Mouse (Mus musculus) left cerebral cortex, adult 9 months (tissue): Measurements from ENCODE around the gene Map4k4.

Experiments
- DNase-seq, 2 experiments: peaks; one replicate each; pipeline ENCODE4 v3.0.0; 2022; ENCODE audit warnings: low spot score in 2 of 2

Map4k4 gene

DNA sequence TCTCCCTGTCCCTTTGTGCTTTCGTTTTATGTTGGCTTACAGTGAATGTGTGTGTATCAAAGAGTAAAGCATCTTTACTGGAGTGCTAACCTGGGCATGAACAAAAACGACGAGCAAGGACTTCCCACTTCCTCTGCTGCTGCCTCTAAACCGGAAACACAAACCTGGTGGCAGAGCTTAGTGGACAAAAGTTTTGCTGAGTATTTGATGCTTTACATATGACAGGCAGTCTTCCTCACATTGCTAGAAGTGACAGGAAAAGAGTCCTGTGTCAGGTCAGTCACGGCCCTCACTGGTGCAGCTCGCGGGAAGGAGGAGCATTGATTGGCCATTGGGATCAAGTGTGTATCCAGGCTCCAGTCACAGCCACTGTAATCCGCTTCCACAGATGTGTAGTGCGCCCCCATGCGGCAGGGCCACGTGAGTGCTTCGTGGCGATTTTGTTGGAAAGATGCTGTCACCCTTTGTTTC is 35.7 kb downstream of the Map4k4 start:
- DNase-seq: peak; percentile 62 to 91

DNA sequence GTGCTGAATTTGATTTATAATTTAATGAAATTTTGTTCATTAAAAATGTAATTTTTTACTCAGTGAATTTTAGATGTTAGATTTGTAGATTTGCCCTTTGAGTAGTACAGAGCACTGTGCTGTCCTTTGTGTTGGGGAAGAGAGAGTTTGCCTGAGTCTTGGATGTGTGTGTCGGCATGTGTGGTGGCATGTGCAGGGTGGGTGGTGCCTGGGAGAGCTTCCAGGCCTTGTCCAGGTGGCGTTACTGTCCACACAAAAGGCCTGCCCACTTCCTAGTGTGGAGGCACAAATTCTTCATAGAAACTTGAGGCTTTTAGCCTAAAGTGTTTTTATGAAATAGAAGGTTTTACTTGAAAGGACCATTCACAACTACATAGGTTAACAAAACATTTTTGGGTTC is 36.2 kb downstream of the Map4k4 start:
- peak in 1 of 2 experiments; percentile 63 for DNase-seq

DNA sequence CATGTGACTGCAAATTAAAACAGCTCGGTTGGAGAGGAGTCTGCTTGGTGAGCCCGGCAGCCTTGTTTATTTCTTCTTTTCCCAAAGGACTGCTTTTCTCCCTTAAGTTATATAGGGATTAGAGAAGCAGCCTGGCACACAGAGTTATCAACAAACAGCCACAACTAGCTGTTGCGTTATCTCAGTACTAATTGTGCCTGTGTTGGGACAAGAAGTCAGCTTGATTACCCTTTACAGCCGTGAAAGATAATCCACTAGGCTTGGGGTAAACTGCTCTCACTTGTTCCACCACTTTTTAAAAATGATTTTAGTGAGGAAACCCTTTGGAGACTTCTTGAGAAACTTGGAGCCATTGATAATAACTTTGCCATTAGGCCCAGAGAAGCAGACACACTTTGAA is 36.9 kb downstream of the Map4k4 start:
- DNase-seq: no peak

DNA sequence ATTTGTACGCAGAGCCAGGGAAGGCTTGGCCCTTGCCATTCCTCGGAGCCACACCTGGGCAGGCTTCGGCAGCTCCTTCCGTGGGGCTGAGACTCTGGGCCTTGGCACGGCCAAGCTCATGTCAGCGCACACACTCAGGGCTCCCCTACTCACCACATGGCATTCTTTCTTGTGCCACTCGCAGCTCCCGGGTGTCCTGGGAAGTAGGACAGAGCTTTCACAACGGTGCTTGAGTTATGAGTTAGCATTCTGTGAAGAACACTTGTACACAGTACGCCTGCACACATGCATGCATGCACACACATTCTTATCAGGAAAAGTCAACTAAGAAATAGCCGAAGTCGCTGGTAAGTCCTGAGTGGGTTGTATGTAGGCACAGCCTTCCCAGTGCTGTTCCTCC is 38.7 kb downstream of the Map4k4 start:
- no peak for DNase-seq

DNA sequence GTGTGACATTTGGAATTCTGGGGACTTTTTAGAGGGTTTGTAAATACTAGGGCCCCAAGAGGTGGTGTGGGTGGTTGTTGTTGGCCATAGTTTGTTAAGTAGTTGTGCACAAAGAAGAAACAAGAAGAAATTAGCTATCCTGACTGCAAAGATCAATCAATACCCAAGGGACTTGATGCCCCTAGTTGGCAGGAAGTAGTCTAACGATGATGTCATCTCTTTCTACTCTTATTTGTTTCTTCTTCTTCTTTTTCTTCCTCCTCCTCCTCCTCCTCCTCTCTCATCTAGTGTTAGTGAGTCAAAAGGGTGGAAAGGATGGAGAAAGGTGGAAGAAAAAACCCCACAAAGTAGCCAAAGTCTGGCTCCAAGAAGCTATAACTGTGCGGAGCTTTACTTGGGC is 39.6 kb downstream of the Map4k4 start:
- no peak for DNase-seq

DNA sequence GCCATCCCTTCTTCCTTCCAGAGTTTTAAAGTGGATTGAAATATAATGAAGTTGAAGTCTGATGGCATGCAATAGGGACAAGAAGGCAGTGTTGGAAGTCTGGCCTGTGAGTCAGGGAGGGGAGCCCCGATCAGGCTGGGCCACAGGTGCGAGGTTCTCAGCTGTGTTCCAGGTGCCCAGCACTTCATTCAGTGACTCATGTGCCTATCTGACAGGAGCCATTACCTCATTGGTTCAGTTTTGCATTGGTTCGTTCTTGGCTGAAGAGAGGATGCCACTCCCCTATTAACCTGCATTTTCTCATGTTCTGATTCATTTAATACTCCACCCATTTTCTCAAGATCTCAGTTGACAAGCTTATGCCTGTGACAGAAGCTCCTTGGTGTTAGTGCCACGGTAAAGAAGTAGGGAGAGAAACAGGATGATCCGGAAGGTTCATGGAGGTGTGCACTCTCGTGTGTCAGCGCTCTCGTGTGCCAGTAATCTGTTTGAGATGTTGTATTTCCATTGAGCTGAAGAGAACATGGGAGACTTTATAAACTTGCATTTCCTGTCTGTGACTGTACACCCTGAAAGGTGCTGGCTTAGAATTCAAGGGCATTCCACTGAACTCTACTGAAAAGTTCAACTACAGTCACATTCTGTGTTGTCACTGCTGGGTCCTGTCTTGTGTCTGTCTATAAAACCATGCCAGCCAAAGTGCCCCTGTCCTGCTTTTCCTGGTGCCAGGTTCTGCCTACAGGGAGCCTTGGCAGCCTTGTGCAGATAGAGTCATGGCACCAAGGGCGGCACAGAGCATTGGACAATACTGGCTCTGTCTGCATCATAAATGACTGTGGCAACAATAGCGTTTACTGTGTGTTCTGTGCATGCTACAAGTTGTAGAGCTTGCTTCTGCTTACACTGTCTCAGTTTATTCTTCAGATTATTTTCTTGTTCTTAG is 40.8 kb downstream of the Map4k4 start:
- peak in 1 of 2 experiments; percentile 53 for DNase-seq

DNA sequence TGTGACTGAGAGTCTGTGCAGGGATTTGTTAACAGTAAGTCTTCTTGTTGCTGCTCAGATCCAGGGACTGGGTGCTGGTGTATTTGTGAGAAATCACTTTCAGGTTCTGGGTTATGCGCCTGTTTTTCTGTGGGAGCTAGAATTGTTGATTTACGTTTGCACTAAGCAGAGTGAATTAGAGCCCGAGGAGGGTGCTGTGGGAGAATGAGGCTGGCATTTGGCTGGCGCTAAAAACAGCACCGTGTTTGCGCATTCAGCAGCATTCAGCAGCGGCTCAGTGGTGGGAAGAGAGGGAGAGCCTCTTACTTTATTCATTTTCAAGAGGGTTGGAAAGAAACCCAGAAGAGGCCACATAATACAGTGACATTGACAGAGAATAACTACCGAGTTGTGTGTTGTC is 42.2 kb downstream of the Map4k4 start:
- peak; percentile 55 to 85 for DNase-seq

DNA sequence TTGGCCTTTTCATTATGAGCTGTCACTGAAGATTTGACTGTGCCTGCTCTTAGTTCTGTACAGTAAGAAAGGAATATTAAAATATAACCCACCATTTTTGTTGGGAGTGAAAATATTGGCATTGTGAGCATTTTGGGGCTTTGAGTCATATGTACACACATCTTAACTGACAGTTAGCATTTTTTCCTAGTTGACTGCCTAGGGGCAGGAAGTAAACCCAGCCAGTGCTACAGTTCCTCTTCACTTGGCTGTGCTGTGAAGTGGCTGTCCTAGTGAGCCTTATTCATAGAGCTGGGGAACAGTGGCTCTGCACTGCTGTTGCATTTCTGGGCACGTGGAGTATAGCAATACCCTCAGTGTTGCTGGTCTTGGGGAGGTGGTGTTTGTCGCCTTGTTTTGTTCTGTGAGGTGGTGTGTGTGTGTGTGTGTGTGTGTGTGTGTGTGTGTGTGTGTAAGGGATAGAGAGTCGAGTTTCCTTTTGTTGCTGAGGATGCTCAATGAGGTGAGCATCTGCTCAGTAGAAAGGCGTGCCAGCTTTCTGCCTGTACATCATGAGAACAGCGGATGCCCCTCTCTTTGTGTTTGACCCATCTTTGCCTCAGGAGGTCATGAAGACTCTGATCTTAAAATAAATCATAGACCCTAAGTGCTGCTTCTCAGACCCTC is 43.7 kb downstream of the Map4k4 start:
- DNase-seq: no peak

DNA sequence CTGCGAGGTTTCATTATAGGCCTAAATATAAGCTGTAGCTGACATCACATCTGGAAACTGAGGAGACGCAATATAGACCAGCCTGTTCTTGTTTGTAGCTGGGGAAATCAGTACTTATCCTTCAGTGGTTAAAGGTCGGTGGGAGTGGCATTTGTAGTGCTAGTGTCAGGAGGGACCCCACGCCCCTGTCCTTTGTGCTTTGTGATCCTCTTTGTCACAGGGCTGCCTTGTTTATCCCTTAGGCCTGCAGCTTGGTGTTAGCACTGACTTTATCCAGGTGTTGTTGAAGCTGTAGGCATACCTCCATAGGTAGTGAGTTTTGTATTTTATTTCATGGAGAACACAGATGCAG is 44.2 kb downstream of the Map4k4 start:
- no peak for DNase-seq

DNA sequence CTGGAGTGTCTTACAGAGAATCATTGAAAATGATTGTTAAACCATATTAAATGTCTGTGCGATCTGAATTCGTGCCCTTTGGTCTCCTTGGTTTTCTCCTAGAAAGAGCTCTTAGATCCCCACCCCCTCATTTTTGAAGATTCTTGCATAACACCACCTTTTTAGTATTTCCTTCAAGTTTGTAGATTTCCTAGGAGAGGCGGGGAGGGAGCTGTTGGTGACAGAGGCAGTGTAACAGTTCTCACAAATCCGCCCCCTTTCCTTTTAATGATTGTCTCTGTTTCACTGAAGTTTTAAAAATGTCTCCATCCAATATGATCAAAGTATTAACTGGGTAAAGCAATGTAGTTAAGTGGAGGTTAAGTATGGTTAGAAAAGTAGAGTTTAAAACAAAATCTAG is 45.7 kb downstream of the Map4k4 start:
- DNase-seq: no peak

DNA sequence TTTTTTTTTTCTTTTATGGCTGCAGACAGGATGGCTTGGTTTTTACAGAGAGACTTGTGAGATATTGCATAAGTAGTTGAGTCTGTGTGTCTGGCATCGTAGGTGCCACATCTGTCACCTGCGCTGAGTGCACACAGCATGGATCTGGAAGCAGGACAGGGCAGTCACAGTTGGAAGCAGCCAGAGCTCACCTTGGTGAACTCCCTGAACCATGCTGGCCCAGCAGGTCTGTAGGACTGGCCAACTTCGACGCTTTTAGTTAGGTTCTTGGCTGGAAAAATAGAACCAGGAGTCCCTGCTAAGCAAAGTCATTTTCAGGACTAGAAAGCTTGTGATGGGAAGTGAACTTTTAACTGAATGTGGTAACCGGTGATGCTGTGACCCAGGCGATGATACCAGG is 46.5 kb downstream of the Map4k4 start:
- no peak for DNase-seq

DNA sequence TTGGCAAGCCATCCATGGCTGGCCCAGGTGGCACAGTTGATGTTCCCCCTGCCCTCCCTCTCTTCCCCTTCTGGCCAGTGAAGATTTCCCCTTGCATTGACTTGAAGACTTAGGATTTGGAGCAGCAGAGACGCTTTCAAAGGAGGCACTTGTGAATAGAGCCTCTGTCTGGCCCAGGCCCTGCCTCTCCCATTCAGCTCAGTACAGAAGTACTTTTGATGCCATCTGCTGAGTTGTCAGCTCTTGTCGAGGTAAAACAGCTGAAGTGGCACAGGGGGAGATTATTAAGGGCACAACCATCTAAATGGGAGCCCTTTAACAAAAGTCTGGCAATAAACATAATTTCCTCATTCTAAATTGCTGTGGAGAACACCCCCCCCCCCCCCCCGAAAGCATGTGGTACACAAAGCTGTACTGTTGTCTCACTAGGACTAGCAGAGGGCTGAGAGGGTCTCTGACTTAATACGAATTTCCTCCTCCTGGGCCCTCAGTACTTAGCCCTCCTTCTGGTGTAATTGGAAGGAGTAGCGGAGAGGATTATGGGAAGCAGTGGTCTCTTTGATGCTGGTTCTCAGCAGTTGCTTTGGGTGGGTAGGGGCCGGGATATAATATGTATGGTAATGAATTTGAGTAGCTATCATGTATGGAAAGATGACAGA is 47.1 kb downstream of the Map4k4 start:
- DNase-seq: peak in 1 of 2 experiments; percentile 56

DNA sequence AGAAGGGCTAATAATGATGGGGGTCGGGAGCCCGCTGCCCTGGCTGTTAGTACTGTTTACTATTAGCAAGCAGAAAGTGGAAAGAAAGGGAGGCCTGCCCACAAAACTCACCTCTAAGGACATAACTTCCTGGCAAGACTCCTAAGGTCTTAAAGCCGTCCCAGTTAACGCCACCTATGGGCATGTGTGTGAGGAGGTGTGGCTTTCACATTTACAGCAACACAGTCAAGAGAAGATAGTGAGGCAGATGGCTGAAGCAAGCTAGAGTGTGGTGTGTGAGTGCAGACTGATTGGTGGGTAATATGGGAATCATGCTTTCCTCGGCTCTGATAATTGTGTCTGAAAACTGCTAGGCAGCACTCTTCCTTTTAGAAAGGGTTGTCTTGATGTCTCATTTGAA is 48.5 kb downstream of the Map4k4 start:
- no peak for DNase-seq

DNA sequence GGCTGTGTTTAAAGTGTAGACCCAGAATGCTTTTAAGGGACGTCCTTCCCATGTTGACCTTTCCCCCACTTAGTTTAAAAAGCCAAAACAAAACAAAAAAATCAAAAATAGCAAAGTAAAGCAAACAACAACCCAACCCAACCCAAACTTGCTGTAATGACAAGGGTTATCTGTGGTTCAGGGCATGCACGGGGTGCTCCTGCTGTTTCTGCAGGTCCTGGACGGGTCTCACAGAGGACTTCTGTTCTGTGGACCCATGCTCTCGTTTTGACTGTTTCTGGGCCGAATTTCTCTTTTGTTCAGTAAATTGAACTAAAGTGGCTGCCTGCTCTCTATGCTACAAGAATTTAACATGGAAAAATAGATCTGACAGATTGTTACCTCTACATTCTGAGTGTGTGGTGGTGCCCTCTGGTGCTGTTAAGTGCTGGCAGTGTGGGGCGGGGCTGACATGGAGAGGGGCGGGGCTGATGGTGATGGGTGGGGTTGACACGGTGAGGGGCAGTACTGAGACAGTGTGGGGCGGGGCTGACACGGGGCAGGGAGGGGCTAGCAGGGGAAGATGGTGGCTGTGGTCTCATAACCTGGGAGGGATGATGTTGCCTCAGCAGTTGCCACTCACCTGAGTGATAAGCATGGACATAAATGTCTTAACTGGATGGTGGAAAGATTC is 49.2 kb downstream of the Map4k4 start:
- DNase-seq: no peak

DNA sequence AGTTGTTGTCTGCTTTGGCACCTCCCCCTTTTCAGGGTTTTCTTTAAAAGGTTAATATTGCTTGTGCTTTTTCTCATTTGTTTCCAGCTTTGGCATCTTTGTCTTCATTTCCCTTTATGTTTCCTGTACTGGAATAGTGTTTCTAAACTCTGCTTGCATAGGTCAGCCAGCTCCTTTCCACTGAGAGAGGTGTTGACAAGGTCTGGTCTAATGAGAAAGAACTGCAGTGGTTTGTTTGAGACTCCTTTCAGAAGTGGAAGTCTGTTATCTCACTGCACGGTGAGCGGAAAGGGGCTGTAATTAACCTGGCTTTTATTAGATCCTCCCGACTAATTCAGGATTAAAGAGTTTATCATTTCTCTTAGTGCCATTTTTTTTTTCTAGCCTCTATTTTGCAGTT is 49.9 kb downstream of the Map4k4 start:
- DNase-seq: no peak

DNA sequence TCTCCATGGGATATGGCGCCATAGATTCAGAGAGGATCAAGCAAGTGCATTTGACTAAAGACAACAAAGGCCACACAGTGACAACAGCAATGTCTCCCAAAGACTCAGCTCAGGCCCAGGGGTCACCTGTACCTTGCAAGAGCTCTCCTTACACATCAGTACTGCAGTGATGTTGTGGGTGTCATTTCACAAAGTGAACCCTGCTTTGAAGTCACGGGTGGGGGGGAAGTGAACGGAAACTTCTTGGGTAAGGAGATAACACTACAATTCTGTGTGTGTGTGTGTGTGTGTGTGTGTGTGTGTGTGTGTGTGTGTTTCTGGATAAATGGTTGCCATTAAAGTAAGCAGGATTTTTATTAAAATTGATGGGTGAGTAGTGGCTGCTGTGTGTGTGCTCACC is 53.9 kb downstream of the Map4k4 start:
- DNase-seq: no peak

DNA sequence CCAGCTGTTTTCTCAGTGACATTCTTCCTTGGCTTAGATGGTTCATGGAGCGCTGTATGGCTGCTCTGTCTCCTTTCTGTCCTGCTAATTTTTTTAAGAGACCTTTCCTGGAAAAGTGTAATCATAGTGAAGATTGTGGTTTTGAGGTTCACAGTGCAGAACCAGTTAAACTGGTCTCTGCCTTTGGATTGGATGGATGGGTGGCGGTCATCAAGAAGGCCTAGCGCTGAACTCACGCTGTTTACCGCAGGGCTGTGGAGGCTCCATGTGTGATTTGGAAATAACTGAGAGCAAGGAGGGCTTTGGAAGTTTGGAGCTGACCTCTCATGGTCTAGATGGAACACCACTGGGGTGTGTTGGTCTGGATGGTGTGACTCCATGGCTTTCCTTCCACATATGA is 56.0 kb downstream of the Map4k4 start:
- DNase-seq: no peak

DNA sequence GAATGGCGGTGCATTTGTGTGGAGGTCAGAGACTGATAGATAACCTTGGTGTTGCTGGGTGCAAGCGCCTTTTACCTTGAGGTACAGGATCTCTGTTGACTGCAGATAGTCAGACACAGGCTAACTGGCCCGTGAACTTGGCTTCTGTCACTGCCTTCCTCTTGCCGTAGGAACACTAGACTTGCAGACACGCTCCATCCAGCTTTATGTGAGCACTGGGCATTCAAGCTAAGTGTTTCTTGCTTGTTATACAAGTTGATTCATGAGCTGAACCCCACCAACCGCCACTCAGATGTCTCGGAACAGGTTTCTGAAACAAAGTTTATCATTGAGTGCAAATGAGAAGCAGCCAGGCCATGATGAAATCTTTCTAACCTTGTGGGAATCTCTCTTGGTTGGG is 57.3 kb downstream of the Map4k4 start:
- DNase-seq: no peak

DNA sequence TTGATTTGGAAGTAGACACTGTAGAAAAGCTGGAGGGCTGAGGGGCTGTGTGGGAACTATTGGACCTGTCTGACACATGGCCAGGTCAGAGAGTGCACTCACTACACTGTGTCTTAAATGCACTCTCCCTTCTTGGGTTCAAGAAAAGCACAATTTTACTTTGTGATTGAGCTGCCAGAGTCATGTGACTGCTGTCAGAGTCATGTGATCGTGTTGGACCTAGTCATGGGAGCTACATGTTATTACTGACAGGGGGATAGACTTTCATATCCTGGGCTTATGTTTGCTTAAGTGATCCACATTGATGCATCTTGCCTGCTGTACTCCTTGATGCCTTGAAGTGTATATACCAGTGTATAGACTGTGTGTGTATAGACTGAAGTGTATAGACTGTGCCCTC is 59.9 kb downstream of the Map4k4 start:
- no peak for DNase-seq

DNA sequence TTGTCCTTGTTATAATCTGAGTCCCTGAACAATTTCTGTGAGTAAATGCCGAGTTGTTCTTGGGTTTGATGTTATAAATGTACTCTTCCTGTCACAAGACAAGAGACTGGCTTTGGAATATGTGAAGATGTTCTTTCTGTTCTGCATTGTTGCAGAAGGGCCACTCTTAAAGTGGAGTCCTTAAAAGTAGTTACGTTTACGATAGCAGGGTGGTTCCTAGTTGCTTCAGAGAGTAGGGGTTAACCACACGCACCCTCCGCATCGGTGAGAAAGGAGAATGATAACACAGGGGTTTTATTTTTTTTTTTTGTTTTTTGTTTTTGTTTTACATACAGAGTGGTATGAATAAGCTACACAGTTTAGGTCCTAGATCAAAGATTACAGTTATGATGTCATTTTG is 60.4 kb downstream of the Map4k4 start:
- DNase-seq: no peak

DNA sequence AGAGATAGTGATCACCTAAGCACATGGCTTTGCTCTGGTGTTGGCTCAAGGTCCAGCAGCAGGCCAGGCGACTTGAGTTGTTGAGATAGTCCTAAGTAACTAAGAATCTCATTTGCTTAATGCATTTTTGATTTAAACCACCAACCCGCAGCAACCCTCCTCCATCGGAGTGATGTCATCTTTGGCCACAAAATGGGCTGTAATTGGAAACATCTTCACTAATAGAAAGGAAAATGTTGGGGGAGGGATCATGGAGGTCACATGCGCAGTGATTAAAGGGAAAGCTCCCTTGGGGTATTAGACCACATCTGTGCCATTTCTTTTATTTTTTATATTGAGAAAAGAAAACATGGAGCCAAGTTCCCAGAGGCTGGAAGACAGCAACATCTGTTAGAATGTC is 61.6 kb downstream of the Map4k4 start:
- no peak for DNase-seq

DNA sequence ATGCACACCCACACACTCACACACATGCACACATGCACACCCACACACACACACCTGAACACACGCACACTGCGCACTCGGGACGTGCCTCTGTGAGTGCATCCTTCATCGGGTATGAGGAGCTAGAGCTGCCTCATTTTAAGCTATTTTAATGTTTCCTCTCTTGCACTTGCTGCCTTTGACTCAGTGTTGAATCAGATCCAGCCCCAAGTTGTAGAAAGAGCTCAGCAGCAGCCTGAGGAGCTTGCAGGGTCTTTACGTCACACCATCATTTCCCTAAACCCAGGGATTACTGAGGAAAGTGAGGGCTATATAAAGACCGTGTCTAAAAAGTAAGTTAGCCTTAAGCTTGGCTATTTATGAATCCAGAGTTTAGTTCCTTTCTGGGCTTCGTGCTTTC is 62.1 kb downstream of the Map4k4 start:
- peak in 1 of 2 experiments; percentile 67 for DNase-seq
